Mouse (Mus musculus) activated CD4-positive, CD25-positive, alpha-beta regulatory T cell, adult 4 months (primary cell): ENCODE results near the gene Wasf2. TPM values are rescaled to one million over a fixed set of nuclear protein-coding genes. Genes with fewer than 3 reads are reported as not detected.

ENCODE experiments used
- ATAC-seq: one replicate; pipeline ENCODE4 v1.8.0; 2017
- polyA plus RNA-seq, 2 experiments: library from polyadenylated mRNA; unstranded; fragments of 100-300 nt; shearing (Covaris generic); gene quantifications; one replicate each; pipeline ENCODE4 v1.2.1; 2017

Gene Wasf2
- polyA plus RNA-seq, 2 experiments from 2014 or later, result 83.0 to 104 TPM

DNA sequence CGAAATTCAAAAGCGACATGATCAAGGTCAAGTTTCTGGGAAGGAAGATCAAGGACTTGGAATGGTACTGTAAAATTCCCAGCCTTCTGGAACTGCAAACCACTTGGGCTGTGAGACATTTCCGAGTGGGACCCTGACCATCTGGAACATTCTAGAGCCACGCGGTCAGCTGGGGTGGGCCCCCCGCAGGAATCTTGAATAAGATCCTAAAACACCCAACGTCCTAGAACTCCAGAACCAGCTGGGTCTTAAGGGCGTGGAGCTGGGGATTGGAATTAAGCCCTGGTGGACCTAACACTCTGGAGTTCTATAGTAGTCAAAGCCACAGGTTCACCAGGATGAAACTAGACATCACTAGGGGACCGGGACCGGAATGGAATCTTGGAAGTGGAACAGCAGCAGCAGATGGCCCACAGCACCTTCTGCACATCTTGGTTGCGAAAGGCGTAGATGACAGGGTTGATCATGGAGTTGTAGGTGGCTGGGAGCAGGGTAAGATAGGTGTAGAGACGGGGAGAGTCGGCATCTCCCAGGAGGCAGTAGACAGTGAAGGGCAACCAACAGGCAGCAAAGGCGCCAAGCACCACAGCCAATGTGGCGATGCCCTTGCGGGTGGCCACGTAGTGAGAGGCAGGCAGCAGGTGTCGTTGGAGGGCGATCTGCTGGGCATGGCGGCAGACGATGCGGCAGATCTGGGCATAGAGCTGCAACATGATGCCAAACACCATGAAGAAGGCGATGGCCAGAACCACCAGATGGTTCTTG lies 79.9 kb downstream of the Wasf2 start:
- ATAC-seq, result no peak

DNA sequence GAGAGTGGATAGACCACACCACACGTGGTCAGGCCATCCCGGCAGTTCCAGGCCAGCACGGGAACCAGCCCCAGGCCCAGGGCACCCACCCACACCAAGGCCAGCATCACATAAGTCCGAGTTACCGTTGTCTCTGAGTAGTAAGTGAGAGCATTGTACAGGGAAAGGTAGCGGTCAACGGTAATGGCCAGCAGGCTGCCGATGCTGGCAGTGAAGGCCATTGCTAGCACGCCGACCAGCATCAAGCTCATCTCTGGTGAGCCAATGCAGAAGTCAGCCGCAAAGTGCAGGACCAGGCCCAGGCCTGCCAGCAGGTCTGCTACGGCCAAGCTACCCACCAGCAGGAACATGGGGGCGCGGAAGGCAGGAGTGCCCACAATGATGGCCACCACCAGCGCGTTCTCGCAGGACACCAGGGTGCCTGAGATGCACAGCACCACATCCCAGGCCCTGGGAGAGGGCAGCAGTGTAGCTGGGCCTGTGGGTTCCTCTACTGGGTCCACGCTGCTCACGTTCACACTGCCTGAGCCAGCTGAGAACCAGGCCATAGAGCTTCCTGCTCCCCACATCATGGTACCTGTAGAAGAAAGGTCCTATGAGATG lies 80.6 kb downstream of the Wasf2 start:
- no peak for ATAC-seq

DNA sequence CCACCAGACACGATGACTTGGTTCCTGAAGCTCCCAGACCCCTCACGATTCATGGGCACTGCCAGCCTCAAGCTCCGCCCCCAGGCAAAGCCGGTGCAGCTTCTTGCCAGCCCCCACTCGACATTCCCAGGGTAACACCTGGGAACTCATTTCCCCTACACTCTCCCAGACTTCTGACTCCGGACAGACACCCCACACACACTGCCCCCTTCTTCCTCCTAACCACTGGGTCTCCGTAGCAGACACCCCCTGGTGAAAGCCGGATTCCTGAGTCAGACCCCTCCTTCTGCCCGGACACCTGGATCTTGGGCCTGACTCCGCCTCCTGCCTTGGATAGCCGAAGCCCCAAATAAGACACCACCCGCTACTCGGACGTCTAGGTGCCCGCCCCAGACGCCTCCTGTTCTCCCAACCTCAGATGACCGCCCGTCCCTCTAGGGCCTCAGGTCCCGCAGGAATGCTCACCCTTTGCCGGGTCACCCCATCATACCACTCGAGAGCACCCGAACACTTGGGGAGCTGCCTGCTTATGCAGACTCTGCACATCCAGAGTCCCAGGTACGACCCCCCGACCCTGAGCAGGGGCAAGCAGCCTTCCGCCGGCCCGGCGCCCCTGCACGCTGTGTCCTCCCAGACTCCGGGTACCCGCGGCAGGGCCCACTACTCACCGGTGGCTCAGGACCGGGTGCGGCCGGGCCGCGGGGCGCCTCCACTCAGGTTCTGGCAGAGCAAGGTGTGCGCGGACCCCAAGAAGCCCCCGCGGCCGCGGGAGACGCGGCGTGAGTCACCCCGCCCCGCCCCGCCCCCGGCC lies 81.7 kb downstream of the Wasf2 start, which contains the start of the genes Cd164l2 and Gpr3:
Gene Cd164l2 (plus strand): TSS at position 381 of the 811 bp plus-strand sequence.
Gene Gpr3 (minus strand): TSS at position 786 of the 811 bp plus-strand sequence.
- no peak for ATAC-seq

DNA sequence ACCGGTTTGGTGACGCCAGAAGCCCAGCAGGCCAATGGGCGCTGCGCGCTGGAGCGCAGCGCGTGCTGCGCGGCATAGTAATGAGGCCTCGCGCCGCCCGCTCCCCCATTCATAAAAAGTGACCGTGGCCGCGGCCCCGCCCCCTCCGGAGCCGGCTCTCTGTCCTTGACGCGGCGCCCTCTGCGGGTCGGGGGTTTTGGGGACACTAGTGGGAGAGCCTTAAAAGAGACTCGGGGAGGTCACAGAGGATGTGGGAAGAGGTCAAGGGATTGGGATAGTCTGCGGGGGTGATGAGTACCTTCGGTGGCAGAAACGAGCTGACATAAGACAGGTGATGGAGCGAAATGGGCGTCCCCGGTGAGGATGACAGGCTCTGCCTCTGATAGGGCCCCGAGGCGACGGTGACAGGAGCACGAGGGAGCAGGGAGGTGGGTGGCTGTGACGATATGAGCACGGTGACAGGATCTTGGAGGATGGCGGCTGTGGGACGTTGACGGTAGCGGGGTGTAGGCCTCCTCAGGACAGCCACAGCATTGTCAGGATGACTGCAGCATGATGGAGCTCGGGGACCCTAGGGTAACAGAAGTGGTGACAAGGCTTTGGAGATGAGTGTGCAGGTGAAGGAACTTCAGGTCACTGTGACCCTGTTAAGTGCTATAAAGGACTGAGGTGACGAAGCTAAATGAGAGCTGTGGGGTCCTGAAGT lies 82.4 kb downstream of the Wasf2 start:
- peak; percentile 77 for ATAC-seq

DNA sequence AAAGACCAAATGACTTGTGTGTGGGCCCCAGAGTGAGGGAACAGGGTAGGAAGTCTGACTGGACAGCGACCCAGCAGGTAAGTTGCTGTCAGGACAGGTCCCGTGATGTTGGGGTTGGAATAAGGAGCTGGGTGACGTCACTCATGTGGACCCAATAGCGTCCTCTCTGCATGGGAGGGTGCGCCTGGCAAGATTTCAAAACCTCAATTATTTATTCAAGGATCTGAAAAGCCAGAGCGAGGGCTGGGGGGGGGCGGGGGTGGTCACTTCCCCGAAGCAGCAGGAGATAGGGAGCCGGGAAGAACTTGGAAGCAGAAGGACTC lies 82.9 kb downstream of the Wasf2 start:
- ATAC-seq, result no peak

DNA sequence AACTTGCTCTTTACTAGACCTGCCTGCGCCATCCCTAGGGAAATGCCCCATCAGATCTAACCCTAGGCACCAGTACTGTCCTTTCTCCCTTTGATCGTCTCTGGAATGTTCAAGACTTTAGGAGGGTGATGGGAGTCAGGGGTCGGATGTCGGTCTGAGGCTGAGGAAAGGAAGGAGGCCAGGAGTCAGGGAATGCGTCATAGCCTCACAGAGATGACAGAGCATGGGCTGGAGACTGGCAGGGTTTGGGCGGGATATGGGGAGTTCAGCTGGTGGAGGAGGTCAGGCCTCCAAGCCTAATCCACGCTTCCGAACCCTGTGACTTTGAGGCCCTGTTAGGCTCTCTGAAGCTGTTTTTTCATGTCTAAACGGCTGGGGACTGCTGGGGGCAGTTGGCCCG lies 83.4 kb downstream of the Wasf2 start:
- no peak for ATAC-seq

DNA sequence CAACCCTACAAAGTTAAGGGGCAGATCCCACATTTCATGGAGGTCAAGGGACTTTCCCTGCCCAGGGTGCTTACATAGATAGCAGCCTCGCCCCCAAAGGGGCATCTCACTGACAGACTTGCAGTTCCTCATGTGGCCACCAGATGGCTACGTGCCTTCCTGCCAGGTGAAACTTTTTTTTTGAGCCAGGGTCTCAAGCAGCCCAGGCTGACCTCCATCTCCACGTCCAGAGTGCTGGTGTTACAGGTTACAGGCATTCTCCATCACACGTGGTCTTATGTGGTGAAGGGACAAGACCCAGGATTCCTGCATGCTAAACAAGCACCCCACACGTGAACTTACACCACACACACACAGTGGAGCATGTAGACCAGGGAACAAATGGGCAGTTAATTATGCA lies 87.3 kb downstream of the Wasf2 start:
- no peak for ATAC-seq

DNA sequence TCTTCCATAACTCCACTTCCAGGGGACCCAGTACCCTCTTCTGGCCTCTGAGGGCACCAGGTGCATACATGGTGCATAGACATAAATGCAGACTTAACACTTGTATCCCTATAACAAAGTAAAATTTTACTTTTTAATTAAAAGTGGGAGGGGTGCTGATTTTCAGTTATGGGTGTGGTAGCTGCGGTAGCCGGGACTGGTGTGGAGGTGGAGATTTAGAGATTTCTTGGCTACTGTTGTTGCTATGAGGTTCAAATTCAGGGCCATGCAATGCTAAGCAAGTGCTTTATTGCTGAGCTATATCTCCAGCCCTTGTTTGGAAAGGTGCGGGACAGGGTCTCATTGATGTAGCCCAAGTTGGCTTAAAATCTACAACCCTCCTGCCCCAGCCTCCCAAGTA lies 88.4 kb downstream of the Wasf2 start:
- ATAC-seq, result no peak

DNA sequence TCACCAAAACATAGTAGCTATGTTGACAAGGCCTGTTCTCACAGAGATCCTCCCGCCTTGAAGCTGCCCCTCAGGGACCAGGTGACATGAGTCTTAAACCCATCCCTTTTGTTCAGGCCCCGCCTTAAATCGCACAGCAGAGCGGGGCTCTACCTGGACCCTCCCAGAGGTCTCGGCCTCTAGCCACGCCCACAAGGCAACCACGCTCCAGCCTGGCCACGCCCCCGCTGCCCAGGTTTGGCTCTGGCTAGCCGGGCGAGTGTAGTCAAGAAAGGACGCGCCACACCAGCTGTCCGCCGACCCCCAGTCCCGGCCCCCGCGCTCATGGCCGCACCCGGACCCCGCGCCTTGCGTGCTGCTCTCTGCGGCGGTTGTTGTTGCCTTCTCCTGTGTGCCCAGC lies 90.4 kb downstream of the Wasf2 start:
- no peak for ATAC-seq

DNA sequence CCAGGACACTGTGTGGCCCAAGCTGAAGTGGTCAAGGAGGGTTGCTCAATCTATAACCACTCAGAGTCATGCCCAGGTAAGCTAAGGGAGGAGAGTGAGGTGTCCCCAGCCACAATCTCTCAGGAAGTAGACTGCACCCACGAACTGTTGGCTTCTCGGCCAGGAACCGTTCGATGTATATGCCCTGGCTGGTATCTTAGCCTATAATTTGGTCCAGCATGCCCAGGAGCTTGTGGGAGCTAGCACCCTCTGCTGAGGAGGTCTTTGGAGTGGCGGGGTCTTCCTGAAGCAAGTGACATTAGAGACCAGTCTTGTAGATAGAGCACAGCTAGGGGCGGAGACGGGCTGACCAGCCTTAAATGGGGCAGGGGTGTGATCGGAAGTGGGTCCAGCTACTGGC lies 91.4 kb downstream of the Wasf2 start:
- no peak for ATAC-seq

DNA sequence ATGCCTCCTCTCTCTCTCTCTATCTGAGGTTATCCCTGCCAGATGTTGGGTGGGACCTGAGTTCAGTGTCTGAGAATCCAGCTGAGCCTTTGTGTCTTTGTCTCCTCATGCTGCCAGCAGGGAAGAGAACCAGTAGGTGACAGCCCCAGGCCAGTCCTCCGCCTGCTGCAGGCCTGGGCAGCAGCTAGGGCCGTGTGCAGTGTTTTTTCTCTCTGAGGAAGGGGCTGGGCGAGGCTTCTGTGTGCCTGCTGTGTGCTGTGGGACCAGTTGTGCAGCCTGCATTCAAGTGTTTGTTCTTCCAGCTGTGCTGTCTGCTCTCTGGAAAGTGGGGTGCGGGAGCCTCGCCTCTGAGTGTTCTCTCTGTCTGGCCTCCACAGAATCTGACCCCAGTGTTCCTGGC lies 93.6 kb downstream of the Wasf2 start:
- no peak for ATAC-seq

DNA sequence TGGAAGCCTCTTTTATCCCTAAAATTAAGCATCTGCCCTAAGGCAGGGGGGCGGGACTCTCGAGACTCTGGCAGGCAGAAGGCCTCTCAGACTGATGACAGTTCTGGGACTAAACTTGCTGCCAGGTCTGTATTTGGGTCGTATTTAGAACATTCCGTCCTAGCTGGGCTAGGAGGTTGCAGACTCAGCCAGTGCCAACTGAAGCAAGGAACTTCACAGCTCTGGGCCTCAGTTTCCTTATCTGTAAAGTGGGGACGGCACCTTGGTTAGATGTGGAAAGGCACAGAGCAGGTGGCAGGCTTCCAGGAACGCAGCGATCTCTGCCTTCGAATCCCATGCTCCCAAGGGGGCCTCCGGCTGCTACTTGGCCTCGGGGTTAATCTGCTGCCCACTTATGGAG lies 95.8 kb downstream of the Wasf2 start:
- ATAC-seq, result no peak

DNA sequence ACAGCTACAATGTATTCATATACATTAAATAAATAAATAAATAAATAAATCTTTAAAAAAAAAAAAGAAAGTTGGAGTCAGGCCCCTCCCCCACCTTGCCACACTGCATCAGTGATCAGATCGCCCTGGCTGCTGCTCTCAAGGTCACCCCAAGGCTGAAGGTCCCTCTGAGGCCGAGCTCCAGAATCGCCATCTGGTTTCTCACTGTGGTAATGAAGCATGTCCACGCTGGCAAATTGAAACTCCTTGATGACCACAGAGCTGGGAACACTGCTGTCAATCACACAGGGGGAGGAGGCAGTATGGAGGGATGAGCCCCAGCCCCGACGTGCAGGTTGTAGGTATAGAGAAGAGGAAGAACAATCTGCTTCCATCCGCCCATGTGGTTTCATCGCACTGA lies 97.3 kb downstream of the Wasf2 start:
- no peak for ATAC-seq

DNA sequence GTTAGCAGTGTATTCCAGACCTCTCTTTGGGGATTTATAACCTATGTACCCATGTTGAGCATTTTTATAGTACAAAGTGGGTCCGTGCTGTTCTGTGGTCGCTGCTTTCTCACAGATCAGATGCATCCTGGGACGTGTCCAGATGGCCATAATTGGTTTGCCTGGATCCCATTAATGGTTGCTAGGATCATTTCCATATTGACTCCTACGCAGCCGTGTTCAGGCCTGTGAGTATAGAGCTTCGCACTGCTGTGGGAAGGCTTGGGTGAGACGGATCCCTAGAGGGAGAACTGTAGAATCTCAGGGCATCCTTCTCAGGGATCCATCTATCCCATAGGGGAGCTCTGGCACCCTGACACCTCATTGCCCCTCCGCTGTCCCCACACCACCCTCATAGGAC lies 99.3 kb downstream of the Wasf2 start:
- ATAC-seq, result no peak

DNA sequence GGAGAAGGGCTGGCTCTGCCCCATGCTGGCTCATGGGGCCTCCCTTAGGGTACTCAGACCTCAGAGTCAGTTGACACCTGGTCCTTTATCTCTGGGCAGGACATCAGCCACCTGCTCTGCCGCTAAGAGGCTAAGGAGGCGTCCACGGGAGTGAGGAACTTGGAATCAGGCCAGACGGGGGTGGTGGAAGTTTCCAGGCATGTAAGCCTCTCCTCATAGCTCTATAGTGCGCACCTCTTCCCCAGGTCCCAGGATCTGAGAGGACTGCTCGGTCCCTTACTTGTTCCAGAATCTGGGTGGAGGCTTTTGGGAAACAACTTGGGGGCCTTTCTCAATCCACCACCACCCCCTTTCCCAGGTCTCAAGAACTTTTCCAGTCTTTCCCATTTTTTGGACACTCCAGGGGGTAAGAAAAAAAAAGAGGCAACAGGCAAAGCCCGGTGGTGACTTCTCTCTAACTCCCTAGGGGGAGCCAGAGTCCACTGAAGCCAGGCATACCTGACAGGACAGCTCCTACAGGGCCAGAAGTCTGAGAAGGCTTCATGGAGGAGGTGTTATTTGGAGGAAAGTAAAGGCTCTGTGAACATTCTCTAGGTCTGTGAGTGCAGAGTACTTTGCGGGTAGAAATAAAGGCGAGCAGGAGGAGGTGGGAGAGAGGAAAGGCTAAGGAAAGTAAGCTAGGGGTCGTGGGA lies 103.1 kb downstream of the Wasf2 start:
- no peak for ATAC-seq

DNA sequence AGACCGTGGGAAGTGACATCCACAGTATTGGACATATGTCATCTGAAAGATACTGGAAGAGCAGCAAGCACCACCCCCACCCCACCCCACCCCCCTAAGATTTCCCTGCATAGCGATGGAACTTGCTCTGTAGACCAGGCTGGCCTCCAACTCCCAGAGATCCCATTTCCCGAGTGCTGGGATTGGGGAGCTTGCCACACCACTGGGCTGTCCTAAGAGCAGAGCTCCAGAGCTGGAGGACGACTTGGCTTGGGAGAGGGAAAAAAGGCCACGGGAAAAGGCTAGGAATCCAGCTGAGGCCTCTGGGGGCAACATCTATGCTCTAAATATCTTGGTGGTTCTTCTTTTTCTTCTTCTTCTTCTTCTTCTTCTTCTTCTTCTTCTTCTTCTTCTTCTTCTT lies 104.5 kb downstream of the Wasf2 start:
- ATAC-seq, result no peak

DNA sequence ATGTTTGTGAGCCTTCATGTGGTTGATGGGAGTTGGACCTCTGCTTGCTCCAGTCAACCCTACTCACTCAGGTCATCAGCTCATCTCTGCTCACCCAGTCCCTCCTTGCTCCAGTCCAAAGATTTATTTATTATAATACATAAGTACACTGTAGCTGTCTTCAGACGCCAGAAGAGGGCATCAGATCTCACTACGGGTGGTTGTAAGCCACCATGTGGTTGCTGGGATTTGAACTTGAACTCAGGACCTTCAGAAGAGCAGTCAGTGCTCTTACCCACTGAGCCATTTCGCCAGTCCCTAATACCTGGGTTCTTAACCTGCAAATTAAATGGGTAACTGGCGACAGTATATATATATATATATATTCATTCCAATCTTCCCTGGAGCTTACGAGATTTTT lies 105.1 kb downstream of the Wasf2 start:
- ATAC-seq, result no peak

DNA sequence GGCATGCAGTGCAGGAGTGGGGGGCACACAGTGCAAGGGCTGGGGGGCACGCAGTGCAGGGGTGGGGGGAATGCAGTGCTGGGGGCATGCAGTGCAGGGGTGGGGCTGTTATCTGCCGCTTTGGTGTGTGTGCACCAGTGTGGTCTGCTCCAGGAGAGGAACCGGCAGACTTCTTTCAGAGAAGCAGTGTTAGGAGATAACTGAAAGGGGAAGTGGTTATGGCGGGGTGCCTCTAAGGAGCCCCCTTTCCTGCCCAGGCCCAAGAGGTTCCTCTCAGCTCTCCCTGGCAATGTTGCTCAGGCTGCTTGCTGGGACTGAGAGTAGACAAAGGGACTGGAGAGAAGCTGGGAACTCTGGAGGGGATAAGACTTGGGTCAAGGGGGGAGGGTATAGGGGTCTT lies 107.6 kb downstream of the Wasf2 start:
- ATAC-seq, result no peak

DNA sequence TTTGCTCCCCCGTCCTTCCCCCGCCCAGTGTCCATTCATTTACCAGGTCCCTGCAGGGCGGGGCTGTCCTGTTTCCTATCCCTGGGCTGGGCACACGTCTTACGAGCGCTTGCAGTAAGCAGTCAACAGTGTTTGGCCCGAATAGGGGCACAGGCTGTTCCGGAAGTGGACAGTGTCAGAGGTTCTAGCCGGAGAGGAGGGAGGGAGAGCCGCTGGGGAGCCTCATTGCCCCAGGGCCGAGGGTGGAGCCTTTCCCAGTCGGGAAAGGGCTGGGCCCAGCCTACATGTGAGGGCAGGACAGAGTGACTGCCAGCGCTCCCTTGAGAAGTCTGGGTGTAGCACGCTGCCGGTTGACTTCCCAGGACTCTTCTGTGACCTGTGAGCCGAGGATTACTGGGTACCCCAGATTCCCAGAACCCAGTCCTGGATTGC lies 110.2 kb downstream of the Wasf2 start, which contains the start of gene Map3k6:
Gene Map3k6 (plus strand): TSS at position 329 of the 432 bp plus-strand sequence.
- no peak for ATAC-seq

DNA sequence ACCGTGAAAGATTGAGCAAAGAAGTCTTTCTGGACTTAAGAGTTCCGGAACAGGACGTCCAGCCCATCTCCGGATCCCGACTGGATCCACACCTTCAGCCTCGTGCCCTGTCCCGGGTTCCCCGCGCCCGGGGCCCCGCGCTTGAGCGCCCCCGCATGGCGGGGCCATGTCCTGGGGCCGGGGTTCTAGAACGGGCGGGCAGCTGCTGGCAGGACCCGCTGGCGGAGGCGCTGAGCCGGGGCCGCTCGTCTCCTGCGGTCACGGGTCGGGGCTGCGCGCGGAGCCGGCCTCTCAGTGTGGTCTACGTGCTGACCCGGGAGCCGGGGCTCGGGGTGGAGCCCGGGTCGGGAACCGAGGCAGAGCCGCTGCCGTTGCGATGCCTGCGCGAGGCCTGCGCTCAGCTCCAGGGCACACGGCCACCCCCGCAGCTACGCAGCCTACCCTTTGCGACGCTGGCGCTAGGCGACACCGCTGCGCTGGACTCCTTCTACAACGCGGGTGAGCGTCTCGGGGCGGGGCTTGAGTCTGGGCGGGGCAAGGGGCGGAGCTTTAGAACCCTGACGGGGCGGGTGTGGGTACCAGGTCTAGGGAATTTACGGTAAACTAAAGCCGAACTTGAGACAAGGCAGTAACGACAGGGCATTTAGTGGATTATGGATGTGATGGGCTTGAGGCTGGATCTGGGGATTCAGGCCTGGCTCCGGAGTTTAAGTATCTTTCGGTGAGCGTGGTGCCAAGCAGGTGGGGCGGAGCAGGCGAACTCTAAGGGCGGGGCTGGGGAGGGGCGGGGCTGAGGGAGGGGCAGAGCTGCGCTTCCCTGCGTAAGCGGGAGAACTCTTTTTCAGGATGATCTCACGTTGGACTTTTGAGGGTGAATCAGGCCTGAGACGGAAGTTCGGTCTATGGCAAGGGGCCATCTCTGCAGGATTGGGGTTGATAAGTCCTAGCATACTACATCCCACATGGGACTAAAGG lies 110.9 kb downstream of the Wasf2 start:
- ATAC-seq, result peak; percentile 87

DNA sequence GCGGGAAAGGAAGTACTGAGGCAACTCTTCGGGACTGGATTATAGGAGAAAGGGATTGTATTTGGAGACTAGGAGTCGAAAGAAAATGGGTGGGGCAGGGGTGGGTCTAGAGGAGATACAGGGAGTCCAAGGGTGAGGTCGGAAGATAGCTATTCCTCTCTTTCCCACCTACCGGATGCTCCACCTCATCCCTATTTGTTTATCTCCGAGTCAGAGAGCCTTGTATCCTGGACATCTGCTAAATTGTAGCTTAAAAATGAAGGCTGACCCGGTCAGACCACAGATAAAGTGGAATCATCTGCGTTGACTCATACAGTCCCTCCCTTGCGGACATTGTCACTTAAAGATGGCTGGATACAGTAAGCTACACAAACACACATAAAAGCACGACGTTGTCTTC lies 111.6 kb downstream of the Wasf2 start:
- no peak for ATAC-seq
